Mouse (Mus musculus) G1E-ER4 (cell line): ENCODE results near the gene Macc1. TPM values are rescaled to one million over a fixed set of nuclear protein-coding genes. Genes with fewer than 3 reads are reported as not detected.

Source experiments
- GATA1 ChIP-seq: IDR thresholded peaks from one replicate; pipeline ENCODE4 v1.8.0; 2012; ENCODE audit warnings: low read length, inconsistent platforms
- polyA plus RNA-seq: library from polyadenylated mRNA; stranded (reverse); fragments of >175 nt; gene quantifications from 2 replicates; pipeline ENCODE4 v1.2.3, GENCODE M21; 2012

Macc1 gene
- polyA plus RNA-seq, 1 experiment = not detected

DNA sequence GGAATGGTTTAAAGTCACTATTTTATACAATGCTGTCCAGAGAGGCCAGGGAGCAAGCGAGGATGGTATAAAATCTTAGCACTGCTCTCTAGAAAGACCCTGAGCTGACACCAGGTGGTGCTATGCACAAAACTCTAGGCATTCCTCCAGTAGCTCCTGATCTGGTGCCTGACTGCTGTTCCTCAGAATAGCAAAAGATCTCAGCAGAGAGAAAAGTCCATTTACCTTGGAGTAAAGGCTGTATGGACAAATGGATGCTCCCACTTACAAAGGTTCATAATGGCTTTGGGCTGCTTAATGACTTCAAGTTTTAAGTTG lies 112.8 kb downstream of the Macc1 start:
- no peak for TF ChIP-seq GATA1

DNA sequence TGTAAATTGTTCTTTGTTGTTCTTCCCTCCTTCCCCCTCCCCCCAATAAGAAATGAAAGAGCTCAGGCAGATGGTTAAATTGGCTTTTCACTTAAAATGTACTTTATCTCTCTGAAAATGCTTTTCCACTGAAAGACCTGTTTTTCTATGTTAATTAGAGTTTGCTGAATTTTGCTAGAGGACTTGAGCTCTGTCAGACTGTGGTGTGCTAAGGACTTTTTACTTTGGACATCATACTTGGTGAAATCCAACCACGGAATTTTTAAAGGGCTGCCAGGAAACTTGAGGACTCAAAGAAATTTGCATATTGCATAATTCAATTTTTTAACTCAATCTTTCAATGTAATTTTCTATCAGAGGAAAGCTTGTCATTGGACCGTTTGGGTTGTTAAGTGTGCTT lies 126.7 kb downstream of the Macc1 start:
- no peak for TF ChIP-seq GATA1

DNA sequence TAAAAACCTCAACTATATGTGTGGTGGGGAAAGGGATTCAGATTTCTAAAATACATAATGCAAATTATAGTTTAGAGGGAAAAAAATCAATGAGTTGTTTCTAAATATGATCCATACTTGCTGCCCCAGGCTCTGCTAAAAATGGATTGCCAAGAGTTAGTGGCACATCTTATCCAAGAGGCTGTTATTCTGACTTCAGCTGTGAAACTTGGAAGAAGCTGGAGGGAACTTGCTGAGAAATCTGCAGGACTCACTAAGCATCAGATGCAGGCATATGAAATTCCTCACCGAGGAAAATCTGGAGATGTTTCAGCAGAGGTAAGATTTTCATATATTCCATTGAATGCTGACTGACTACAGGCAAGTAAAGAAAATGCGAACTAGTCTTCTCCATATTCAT lies 136.0 kb downstream of the Macc1 start:
- TF ChIP-seq GATA1 = no peak

- TF ChIP-seq GATA1 = no peak
Observed at GRCm38 (mm10) chr12:119451232-119451631, 137.2 kb downstream of the Macc1 start.

DNA sequence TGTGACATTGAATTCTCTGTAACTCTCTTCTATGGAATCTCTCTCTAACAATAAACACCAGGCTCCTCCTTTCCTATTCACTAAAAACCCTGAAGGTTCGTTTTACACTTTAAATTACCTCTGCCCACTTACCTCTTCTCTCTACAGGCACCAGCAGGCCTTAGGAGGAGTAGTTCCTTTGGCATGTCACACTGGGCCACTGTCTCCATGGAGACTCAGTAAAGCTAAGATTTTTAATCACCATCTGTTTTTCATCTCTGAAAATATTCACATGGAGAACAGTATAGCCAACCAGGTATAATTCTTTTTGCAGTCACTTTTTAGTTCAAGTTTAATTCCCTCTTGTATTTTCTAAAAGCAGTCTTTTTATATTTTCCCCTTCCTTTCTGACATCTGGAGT lies 140.0 kb downstream of the Macc1 start:
- no peak for TF ChIP-seq GATA1

DNA sequence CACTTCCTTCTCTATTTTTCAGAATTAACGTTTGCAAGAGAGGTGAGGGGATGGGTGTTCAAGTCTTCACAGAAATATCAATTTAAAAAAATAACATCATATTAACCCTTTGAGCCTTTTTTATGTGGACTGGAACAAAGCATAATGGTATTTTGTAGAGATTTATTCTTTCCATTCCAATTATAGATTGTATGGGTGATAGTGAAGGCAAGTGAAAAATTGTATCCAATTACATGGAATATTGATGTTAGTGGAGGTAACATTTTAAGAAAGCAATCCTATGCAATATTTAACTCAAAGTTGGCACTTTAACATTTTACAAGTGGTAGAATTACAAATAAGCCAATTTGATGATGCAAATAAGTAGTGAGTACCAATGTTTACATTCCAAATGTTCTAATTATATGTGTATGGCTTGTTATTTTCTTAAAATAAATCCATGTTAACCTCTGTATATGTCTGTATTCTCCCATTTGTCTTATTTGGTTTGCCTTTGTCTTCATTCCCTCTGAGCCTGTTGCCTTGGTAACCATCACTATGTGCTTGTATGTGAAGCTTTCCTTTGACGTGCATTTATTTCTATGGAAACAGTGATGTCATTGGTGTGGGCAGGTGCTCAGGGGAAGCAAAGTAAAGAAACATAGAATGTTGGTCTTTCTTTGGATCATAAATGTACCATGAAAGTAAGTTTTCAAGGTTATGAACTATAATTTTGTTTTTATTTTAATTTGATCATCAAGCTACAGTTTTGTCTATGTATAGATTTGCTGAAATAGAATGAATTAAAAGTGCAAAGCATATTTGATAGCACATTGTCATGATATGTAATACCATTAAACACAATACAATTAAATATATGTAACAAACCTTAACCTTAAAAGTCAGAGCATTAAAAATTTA lies 150.2 kb downstream of the Macc1 start:
- TF ChIP-seq GATA1 = no peak

DNA sequence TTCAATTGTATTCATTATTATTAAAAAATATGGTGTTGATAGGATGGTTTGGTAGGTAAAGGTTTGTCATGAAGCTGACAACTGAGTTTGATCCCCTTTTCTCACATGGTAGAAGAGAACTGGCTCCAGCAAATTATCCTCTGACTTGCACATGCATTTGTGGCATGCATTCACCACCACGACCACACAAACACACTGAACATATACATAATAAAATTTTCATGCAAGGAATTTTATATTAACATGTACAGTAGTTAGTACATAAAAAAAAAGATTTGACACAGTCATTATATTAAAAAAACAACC lies 150.8 kb downstream of the Macc1 start:
- TF ChIP-seq GATA1 = no peak

DNA sequence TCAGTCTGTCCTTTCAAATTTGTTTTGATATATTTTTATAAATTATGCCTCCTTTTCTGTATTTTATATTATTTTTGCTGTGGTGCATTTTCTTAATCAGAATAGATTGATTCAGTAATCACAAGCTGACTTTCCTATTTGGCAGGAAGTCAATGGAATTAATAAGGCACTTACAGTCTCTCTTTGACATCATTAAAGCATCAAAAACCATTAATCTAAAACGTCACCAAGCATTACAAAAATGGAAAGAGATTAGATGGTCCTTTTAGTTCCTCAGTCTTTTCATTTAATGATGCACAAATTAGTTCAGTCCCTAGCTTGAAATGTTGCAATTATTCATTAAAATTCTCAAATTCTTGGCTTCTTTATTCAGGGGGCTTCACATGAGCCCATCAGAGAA lies 153.6 kb downstream of the Macc1 start:
- TF ChIP-seq GATA1 = no peak

GRCm38 (mm10) chr12:119470260-119470659 lies 156.2 kb downstream of the Macc1 start:
- TF ChIP-seq GATA1 = no peak

GRCm38 (mm10) chr12:119483296-119483695 lies 169.2 kb downstream of the Macc1 start:
- TF ChIP-seq GATA1 = no peak

- TF ChIP-seq GATA1 = no peak
Observed at GRCm38 (mm10) chr12:119483922-119484631, 170.0 kb downstream of the Macc1 start.

- TF ChIP-seq GATA1 = no peak
Observed at GRCm38 (mm10) chr12:119511145-119511544, 197.1 kb downstream of the Macc1 start.

Other genes starting within 250 kb of the Macc1 start
- gene Itgb8, start 75.5 kb upstream of the Macc1 start, polyA plus RNA-seq = not detected in 2 replicates